10 mouse cellular contexts compared by ENCODE assay signal in genomic region chr15:103130729-103131128, GRCm38 (mm10). TPM values are rescaled to one million over a fixed set of nuclear protein-coding genes. Genes with fewer than 3 reads are reported as not detected.
DNase-seq lines count a peak whose midpoint lies in the region; ATAC-seq and TF ChIP-seq lines count a peak whose summit lies in the region.
"Had no signal": no experiment of that assay in that cellular context is flagged by ENCODE, and none has a peak within 500 bp of the region (broad histone marks: within the 10 kb centered on the region; RNA-seq: fewer than 3 reads in every experiment).

No protein-coding gene starts in this region.

- H3K4me1 ChIP-seq in forebrain, postnatal 0 days (ENCODE audit: insufficient read depth), result peaks cover 12% of the 10 kb centered on the region
- 0 out of 2 replicates have a peak, but pooled peaks cover 4% of the 10 kb centered on the region for H3K4me1 ChIP-seq in forebrain, embryonic 11.5 days (replicated peaks; ENCODE audit: control insufficient read depth, insufficient read depth, low read length)
- no peaks in the 10 kb centered on the region for H3K4me1 ChIP-seq in lung, adult 2 months (ENCODE audit: control insufficient read depth, insufficient read depth, low read length)
- H3K4me1 ChIP-seq in small intestine, adult 2 months (ENCODE audit: control insufficient read depth, insufficient read depth, insufficient read length, low read length), result no peaks in the 10 kb centered on the region
- H3K4me1 ChIP-seq: liver, embryonic 15.5 days had no signal

- H3K9ac ChIP-seq in forebrain, postnatal 0 days, result no peak overlapping the region
- H3K9ac ChIP-seq in forebrain, embryonic 11.5 days (ENCODE audit: low read length), result no peak overlapping the region
- H3K9ac ChIP-seq: liver, embryonic 15.5 days had no signal

- DNase-seq in forebrain, postnatal 0 days, result no peak
- no peak for DNase-seq in forebrain, embryonic 11.5 days (ENCODE audit: low spot score)
- no peak for DNase-seq in lung, adult 2 months
- DNase-seq in lung, adult 18-20 months, result no peak
- peak; percentile 25 for DNase-seq in T-cell, adult 2 months (ENCODE audit: low spot score)
- DNase-seq in left cerebral cortex, adult 11 months (ENCODE audit: low spot score), result no peak

- no peaks in the 10 kb centered on the region for H3K36me3 ChIP-seq in forebrain, postnatal 0 days (ENCODE audit: insufficient read depth)
- no peaks in the 10 kb centered on the region for H3K36me3 ChIP-seq in forebrain, embryonic 11.5 days (ENCODE audit: control insufficient read depth, insufficient read depth, low read length)
- no peaks in the 10 kb centered on the region for H3K36me3 ChIP-seq in small intestine, adult 2 months (ENCODE audit: control insufficient read depth, insufficient read depth, low read length)
- H3K36me3 ChIP-seq: hindbrain, embryonic 10.5 days; liver, embryonic 15.5 days had no signal

- no peak for TF ChIP-seq POLR2A in lung, adult 2 months (IDR thresholded peaks at IDR 0.05; ENCODE audit: borderline replicate concordance, extremely low read depth, low read depth, low read length)
- TF ChIP-seq POLR2A in small intestine, adult 2 months (IDR thresholded peaks at IDR 0.05; ENCODE audit: low read depth, low read length), result no peak

- no peak overlapping the region for H3K27ac ChIP-seq in forebrain, postnatal 0 days (ENCODE audit: low read depth, low read length)
- no peak overlapping the region for H3K27ac ChIP-seq in forebrain, embryonic 11.5 days (ENCODE audit: low read depth, low read length)
- H3K27ac ChIP-seq in small intestine, adult 2 months (ENCODE audit: insufficient read depth, low read depth, low read length), result no peak overlapping the region
- H3K27ac ChIP-seq: hindbrain, embryonic 10.5 days; liver, embryonic 15.5 days had no signal

- peak; percentile 55 for TF ChIP-seq CTCF in forebrain, postnatal 0 days (IDR thresholded peaks at IDR 0.05; ENCODE audit: low read depth)
- TF ChIP-seq CTCF in lung, adult 2 months (IDR thresholded peaks at IDR 0.05; ENCODE audit: insufficient read depth, low read length), result peak; percentile 9; the same call in 1 of the 2 replicates
- TF ChIP-seq CTCF in small intestine, adult 2 months (IDR thresholded peaks at IDR 0.05; ENCODE audit: extremely low read depth, insufficient read length, insufficient replicate concordance, low read depth, low read length), result peak; percentile 46; the same call in 1 of the 2 replicates

- no peak overlapping the region for H3K4me3 ChIP-seq in forebrain, postnatal 0 days (ENCODE audit: low read depth, low read length)
- no peak overlapping the region for H3K4me3 ChIP-seq in forebrain, embryonic 11.5 days (ENCODE audit: low read depth, low read length)
- H3K4me3 ChIP-seq in lung, adult 2 months (replicated peaks; ENCODE audit: extremely low read depth, low read depth, low read length), result no peak overlapping the region
- H3K4me3 ChIP-seq in small intestine, adult 2 months (ENCODE audit: low read depth, low read length), result no peak overlapping the region
- H3K4me3 ChIP-seq: hindbrain, embryonic 10.5 days; liver, embryonic 15.5 days had no signal

- no peak for ATAC-seq in forebrain, postnatal 0 days
- no peak for ATAC-seq in forebrain, embryonic 11.5 days (replicated peaks; ENCODE audit: low FRiP score)
- ATAC-seq in activated CD4-positive, CD25-positive, alpha-beta regulatory T cell, adult 4 months, result no peak

- H3K4me2 ChIP-seq in forebrain, postnatal 0 days (ENCODE audit: low read depth), result no peak overlapping the region
- no peak overlapping the region for H3K4me2 ChIP-seq in forebrain, embryonic 11.5 days (ENCODE audit: low read depth, low read length, severe bottlenecking)
- H3K4me2 ChIP-seq: liver, embryonic 15.5 days had no signal

- WGBS in forebrain, postnatal 0 days, result 46% methylated on average over 1 of the region's 1 CpGs
- WGBS in forebrain, embryonic 11.5 days, result 34% methylated on average over 1 of the region's 1 CpGs
- WGBS in lung, adult 2 months, result 74% methylated on average over 1 of the region's 1 CpGs
- 74% methylated on average over 1 of the region's 1 CpGs for WGBS in small intestine, adult 2 months

- no peaks in the 10 kb centered on the region for H3K9me3 ChIP-seq in forebrain, postnatal 0 days (ENCODE audit: low read length)
- H3K9me3 ChIP-seq in forebrain, embryonic 11.5 days (ENCODE audit: control insufficient read depth, low read length), result peaks cover 3% of the 10 kb centered on the region; the same call in 1 of the 2 replicates
- H3K9me3 ChIP-seq: liver, embryonic 15.5 days had no signal

- H3K27me3 ChIP-seq in forebrain, postnatal 0 days (ENCODE audit: insufficient read depth, low read length), result no peaks in the 10 kb centered on the region
- H3K27me3 ChIP-seq in forebrain, embryonic 11.5 days (ENCODE audit: control insufficient read depth, insufficient read depth, low read length), result peaks cover 2% of the 10 kb centered on the region; the same call in 1 of the 2 replicates
- H3K27me3 ChIP-seq in small intestine, adult 2 months (ENCODE audit: control insufficient read depth, insufficient read depth, low read length), result no peaks in the 10 kb centered on the region; the same call in 1 of the 2 replicates

RNA-seq across cellular contexts. Expression of gene Smug1, which starts 36.2 kb away (rescaled TPM):
- 34.0 and 34.4 TPM in 2 replicates for total RNA-seq in forebrain, postnatal 0 days (2014; rRNA removed)
- polyA plus RNA-seq in forebrain, postnatal 0 days (2015; fragmentation: Nextera tagmentation; extraction: Ambion mirVana), result 14.6 and 18.5 TPM in 2 replicates
- 20.5 and 23.3 TPM in 2 replicates for polyA plus RNA-seq in forebrain, embryonic 11.5 days (2014; fragmentation: Nextera tagmentation; extraction: Ambion mirVana)
- 16.5 and 18.1 TPM in 2 replicates for polyA plus RNA-seq in lung, adult 2 months (2012; rRNA removed)
- 9.1 and 9.8 TPM in 2 replicates for polyA plus RNA-seq in small intestine, adult 2 months (2012; rRNA removed)
- polyA plus RNA-seq in activated CD4-positive, CD25-positive, alpha-beta regulatory T cell, adult 4 months (2017; shearing (Covaris generic)), result 1 to 10 TPM; 4.0 to 5.8 TPM
